Mouse (Mus musculus): ENCODE results near the gene Gm17482. TPM values are rescaled to one million over a fixed set of nuclear protein-coding genes. Genes with fewer than 3 reads are reported as not detected.

Gene Gm17482
- total RNA-seq (2022), result not detected

- no peak for DNase-seq (ENCODE audit: low spot score)
Measured at GRCm38 (mm10) chr6:115227043-115227442, at the start of gene Gm17482. TSS of gene Gm17482 (plus strand) at chr6:115227343.

- peak; percentile 14 for DNase-seq (ENCODE audit: low spot score)
Measured at GRCm38 (mm10) chr6:115178826-115179225, 48.3 kb upstream of the Gm17482 start.

GRCm38 (mm10) chr6:115181094-115181493, 46.0 kb upstream of the Gm17482 start:
- DNase-seq (ENCODE audit: low spot score), result no peak

- DNase-seq (ENCODE audit: low spot score), result no peak
Measured at GRCm38 (mm10) chr6:115191111-115191510, 36.0 kb upstream of the Gm17482 start.

- DNase-seq (ENCODE audit: low spot score), result no peak
Measured at GRCm38 (mm10) chr6:115200753-115201152, 26.4 kb upstream of the Gm17482 start.

- DNase-seq (ENCODE audit: low spot score), result no peak
Measured at GRCm38 (mm10) chr6:115203029-115203428, 24.1 kb upstream of the Gm17482 start.

- DNase-seq (ENCODE audit: low spot score), result no peak
Measured at GRCm38 (mm10) chr6:115210187-115210586, 17.0 kb upstream of the Gm17482 start.

GRCm38 (mm10) chr6:115210820-115211219, 16.3 kb upstream of the Gm17482 start:
- DNase-seq (ENCODE audit: low spot score), result no peak

GRCm38 (mm10) chr6:115212132-115212903, 14.8 kb upstream of the Gm17482 start:
- DNase-seq (ENCODE audit: low spot score), result no peak

- no peak for DNase-seq (ENCODE audit: low spot score)
Measured at GRCm38 (mm10) chr6:115213129-115213528, 14.0 kb upstream of the Gm17482 start.

GRCm38 (mm10) chr6:115221215-115221641, 5.9 kb upstream of the Gm17482 start:
- no peak for DNase-seq (ENCODE audit: low spot score)

GRCm38 (mm10) chr6:115225519-115225918, 1.6 kb upstream of the Gm17482 start:
- DNase-seq (ENCODE audit: low spot score), result no peak

- peak; percentile 84 for DNase-seq (ENCODE audit: low spot score)
Measured at GRCm38 (mm10) chr6:115227529-115227928, 386 bp downstream of the Gm17482 start.

- DNase-seq (ENCODE audit: low spot score), result peak; percentile 64
Measured at GRCm38 (mm10) chr6:115230557-115230956, 3.4 kb downstream of the Gm17482 start.

- peak; percentile 60 for DNase-seq (ENCODE audit: low spot score)
Measured at GRCm38 (mm10) chr6:115231836-115232235, 4.7 kb downstream of the Gm17482 start.

- DNase-seq (ENCODE audit: low spot score), result peak; percentile 84
Measured at GRCm38 (mm10) chr6:115232562-115232961, 5.4 kb downstream of the Gm17482 start.

GRCm38 (mm10) chr6:115238031-115239027, 11.2 kb downstream of the Gm17482 start:
- DNase-seq (ENCODE audit: low spot score), result peak; percentile 86

GRCm38 (mm10) chr6:115239335-115239734, 12.2 kb downstream of the Gm17482 start:
- DNase-seq (ENCODE audit: low spot score), result no peak

- DNase-seq (ENCODE audit: low spot score), result peak; percentile 48
Measured at GRCm38 (mm10) chr6:115240431-115240830, 13.3 kb downstream of the Gm17482 start.

- DNase-seq (ENCODE audit: low spot score), result no peak
Measured at GRCm38 (mm10) chr6:115241131-115241699, 14.1 kb downstream of the Gm17482 start.

- DNase-seq (ENCODE audit: low spot score), result no peak
Measured at GRCm38 (mm10) chr6:115241939-115242338, 14.8 kb downstream of the Gm17482 start.

- DNase-seq (ENCODE audit: low spot score), result no peak
Measured at GRCm38 (mm10) chr6:115244222-115244621, 17.1 kb downstream of the Gm17482 start.

Data from heart, adult 8-10 months (tissue).